ENCODE assay signal across 23 mouse cellular contexts in the genomic region with DNA sequence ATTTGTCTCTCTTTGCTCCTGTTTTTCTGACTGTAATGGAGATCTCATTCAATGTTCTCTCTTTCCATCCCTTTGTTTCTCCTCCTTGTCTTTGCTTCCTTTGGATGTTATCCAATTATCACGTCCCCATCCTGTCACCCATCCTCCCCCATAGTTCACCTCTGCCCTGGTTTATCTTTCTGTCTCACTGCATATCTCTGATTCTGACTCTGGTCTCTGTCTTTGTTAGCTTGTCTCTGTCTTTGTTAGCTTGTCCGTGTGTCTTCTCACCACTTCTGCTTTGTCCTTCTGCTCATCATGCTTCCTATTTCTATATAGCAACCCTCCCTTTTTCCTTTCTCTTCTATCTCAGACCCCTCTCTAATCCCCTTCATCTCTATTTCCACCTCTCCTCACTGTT. TPM values are rescaled to one million over a fixed set of nuclear protein-coding genes. Genes with fewer than 3 reads are reported as not detected.
A peak's percentile ranks its signal among the peaks of the same experiment; 100 is the strongest.
DNase-seq lines count a peak whose midpoint lies in the region; ATAC-seq and TF ChIP-seq lines count a peak whose summit lies in the region.
"Had no signal": no experiment of that assay in that cellular context is flagged by ENCODE, and none has a peak within 500 bp of the region (broad histone marks: within the 10 kb centered on the region; RNA-seq: fewer than 3 reads in every experiment).

No protein-coding gene starts in this region.

- H3K4me1 ChIP-seq in heart, embryonic 10.5 days, result no peaks in the 10 kb centered on the region
- peaks cover 4 to 41% of the 10 kb centered on the region in 2 experiments; a peak in 3 of 4 replicates for H3K4me1 ChIP-seq in CH12.LX (ENCODE audit: control insufficient read depth in 1 of 2, insufficient read depth in 2 of 2)
- peaks cover 8 to 34% of the 10 kb centered on the region in 2 experiments for H3K4me1 ChIP-seq in MEL (ENCODE audit: control insufficient read depth in 1 of 2, insufficient read depth in 2 of 2, low read length in 2 of 2)
- no peaks in the 10 kb centered on the region for H3K4me1 ChIP-seq in forebrain, embryonic 14.5 days (ENCODE audit: control insufficient read depth, insufficient read depth, low read length)
- H3K4me1 ChIP-seq: embryonic facial prominence, embryonic 13.5 days; embryonic facial prominence, embryonic 15.5 days; forebrain, embryonic 13.5 days had no signal

- H3K4me2 ChIP-seq in CH12.LX (ENCODE audit: insufficient read depth, low read depth, poor library complexity, severe bottlenecking), result peak overlapping the region; percentile 53; the same call in 1 of the 2 replicates
- no peak overlapping the region for H3K4me2 ChIP-seq in forebrain, embryonic 14.5 days (ENCODE audit: low read length)
- H3K4me2 ChIP-seq: embryonic facial prominence, embryonic 13.5 days; embryonic facial prominence, embryonic 15.5 days; forebrain, embryonic 13.5 days had no signal

- no peak overlapping the region for H3K27ac ChIP-seq in heart, embryonic 10.5 days
- peak overlapping the region; percentile 6; the same call in 1 of the 2 replicates for H3K27ac ChIP-seq in CH12.LX (ENCODE audit: insufficient read depth, low read depth)
- peak overlapping the region; percentile 94 for H3K27ac ChIP-seq in MEL (ENCODE audit: control insufficient read depth, low read depth, low read length)
- H3K27ac ChIP-seq in forebrain, embryonic 14.5 days (ENCODE audit: low read depth, low read length), result no peak overlapping the region
- H3K27ac ChIP-seq: embryonic facial prominence, embryonic 13.5 days; embryonic facial prominence, embryonic 15.5 days; forebrain, embryonic 13.5 days had no signal

- DNase-seq in heart, embryonic 10.5 days (ENCODE audit: low spot score), result peak; percentile 3
- DNase-seq in heart, postnatal 36 days, result no peak
- DNase-seq in CH12.LX (ENCODE audit: extremely low read depth), result no peak
- peak; percentile 69 for DNase-seq in MEL (ENCODE audit: low read depth, low spot score)
- no peak for DNase-seq in left cerebral cortex, adult 18-20 months (ENCODE audit: low spot score in 2 of 2)
- DNase-seq in forebrain, embryonic 14.5 days (ENCODE audit: low spot score), result no peak
- DNase-seq: adrenal gland, adult 2 months; adrenal gland, postnatal 10 days; adrenal gland, postnatal 25 days; B cell, adult 2 months; cerebellum, adult 11 months; cerebellum, adult 18-20 months; cerebellum, adult 8-10 months; cerebellum, adult 9-11 months; cerebellum, postnatal 14 days; cerebellum, postnatal 36 days; embryo, embryonic 11 days had no signal

- H3K4me3 ChIP-seq in heart, embryonic 10.5 days, result no peak overlapping the region
- H3K4me3 ChIP-seq in CH12.LX (replicated peaks in 1 of 3; ENCODE audit: low read depth in 2 of 3, low read length in 2 of 3, poor library complexity in 1 of 3), result no peak overlapping the region
- H3K4me3 ChIP-seq in MEL (ENCODE audit: control insufficient read depth in 1 of 2, insufficient read depth in 1 of 2, low read depth in 2 of 2, low read length in 2 of 2), result peak overlapping the region; percentile 63 to 80; a peak in 3 of 4 replicates
- H3K4me3 ChIP-seq in forebrain, embryonic 14.5 days (ENCODE audit: low read depth, low read length), result no peak overlapping the region
- H3K4me3 ChIP-seq: embryonic facial prominence, embryonic 13.5 days; embryonic facial prominence, embryonic 15.5 days; forebrain, embryonic 13.5 days had no signal

- H3K9ac ChIP-seq in CH12.LX (ENCODE audit: insufficient read depth, low read depth) (0 out of 2 replicates have a peak overlapping the region, but pooled peaks have one; percentile 90), MEL (ENCODE audit: control insufficient read depth, low read depth, low read length, poor library complexity, severe bottlenecking) (no peak overlapping the region)
- H3K9ac ChIP-seq in forebrain, embryonic 14.5 days (ENCODE audit: low read length), result no peak overlapping the region
- H3K9ac ChIP-seq: embryonic facial prominence, embryonic 13.5 days; embryonic facial prominence, embryonic 15.5 days; forebrain, embryonic 13.5 days had no signal

- H3K36me3 ChIP-seq in heart, embryonic 10.5 days, result peaks cover 41% of the 10 kb centered on the region
- H3K36me3 ChIP-seq in CH12.LX (replicated peaks in 1 of 2; ENCODE audit: control insufficient read depth in 1 of 2, insufficient read depth in 1 of 2, low read length in 1 of 2) (peaks cover 17 to 45% of the 10 kb centered on the region in 2 experiments), MEL (ENCODE audit: control insufficient read depth in 1 of 2, insufficient read depth in 2 of 2, low read length in 2 of 2) (peaks cover 0 to 36% of the 10 kb centered on the region in 2 experiments)
- H3K36me3 ChIP-seq in forebrain, embryonic 14.5 days (ENCODE audit: control insufficient read depth, insufficient read depth, low read length), result peaks cover 9% of the 10 kb centered on the region; the same call in 1 of the 2 replicates
- H3K36me3 ChIP-seq: embryonic facial prominence, embryonic 15.5 days had no signal

- TF ChIP-seq EP300 in CH12.LX (IDR thresholded peaks at IDR 0.05; ENCODE audit: low read length) (no peak), MEL (IDR thresholded peaks at IDR 0.05; ENCODE audit: low read depth in 1 of 2, low read length in 2 of 2) (peak; percentile 18 to 29; a peak in 1 of 4 replicates)

- H3K9me3 ChIP-seq in heart, embryonic 10.5 days, result no peaks in the 10 kb centered on the region
- H3K9me3 ChIP-seq in CH12.LX (replicated peaks; ENCODE audit: low read length), result peaks cover 31% of the 10 kb centered on the region
- no peaks in the 10 kb centered on the region for H3K9me3 ChIP-seq in MEL (replicated peaks; ENCODE audit: insufficient read depth, low read length)
- H3K9me3 ChIP-seq in forebrain, embryonic 14.5 days (replicated peaks; ENCODE audit: control insufficient read depth, low read length), result no peaks in the 10 kb centered on the region
- H3K9me3 ChIP-seq: embryonic facial prominence, embryonic 13.5 days; embryonic facial prominence, embryonic 15.5 days; forebrain, embryonic 13.5 days had no signal

- intact Hi-C loops in heart, postnatal 36 days (cut with DNase I), result no loop called here

- TF ChIP-seq CTCF in CH12.LX (conservative IDR thresholded peaks at IDR 0.05 in 1 of 2, IDR thresholded peaks at IDR 0.05 in 1 of 2; ENCODE audit: low read depth in 2 of 2, low read length in 2 of 2) (no peak), MEL (IDR thresholded peaks at IDR 0.05 in 2 of 3, conservative IDR thresholded peaks at IDR 0.05 in 1 of 3; ENCODE audit: control insufficient read depth in 1 of 3, insufficient read depth in 1 of 3, low read depth in 2 of 3, low read length in 3 of 3, poor library complexity in 1 of 3, severe bottlenecking in 1 of 3) (no peak)

- TF ChIP-seq POLR2A in CH12.LX (IDR thresholded peaks at IDR 0.05; ENCODE audit: low read depth, low read length) (no peak), MEL (IDR thresholded peaks at IDR 0.05; ENCODE audit: control insufficient read depth in 1 of 2, insufficient read depth in 1 of 2, low read depth in 1 of 2, low read length in 2 of 2, poor library complexity in 1 of 2) (no peak)

- H3K79me2 ChIP-seq in CH12.LX (replicated peaks; ENCODE audit: control insufficient read depth, extremely low read depth, insufficient read depth, poor library complexity, severe bottlenecking) (no peaks in the 10 kb centered on the region), MEL (ENCODE audit: control insufficient read depth, insufficient read depth, low read length, poor library complexity) (peaks cover 18% of the 10 kb centered on the region)

- TF ChIP-seq RAD21 in CH12.LX (IDR thresholded peaks at IDR 0.05; ENCODE audit: low read depth, low read length), result no peak
- no peak for TF ChIP-seq RAD21 in MEL (IDR thresholded peaks at IDR 0.05; ENCODE audit: low read depth, low read length)

- 64% methylated on average over 2 of the region's 2 CpGs for WGBS in heart, embryonic 10.5 days
- 85% methylated on average over 2 of the region's 2 CpGs for WGBS in forebrain, embryonic 14.5 days

- dilution Hi-C loops in CH12.LX (cut with MboI; ENCODE audit: extremely low pct_ligation_motif_present, extremely low pct_unique_long_range_greater_than_20kb, low sequenced_read_pairs), result no loop called here

- in situ Hi-C loops in CH12.LX (cut with MboI; ENCODE audit: low pct_ligation_motif_present, low pct_unique_long_range_greater_than_20kb, low sequenced_read_pairs), result no loop called here

- ATAC-seq in forebrain, embryonic 14.5 days, result no peak
- ATAC-seq: CD4-positive, CD25-positive, alpha-beta regulatory T cell, adult 4 months; forebrain, embryonic 13.5 days; forebrain, embryonic 16.5 days had no signal

- H3K27me3 ChIP-seq in heart, embryonic 10.5 days (ENCODE audit: insufficient read depth, poor library complexity, severe bottlenecking), result no peaks in the 10 kb centered on the region
- H3K27me3 ChIP-seq in CH12.LX (replicated peaks) (no peaks in the 10 kb centered on the region), MEL (ENCODE audit: control insufficient read depth in 1 of 2, insufficient read depth in 2 of 2, low read length in 2 of 2) (no peaks in the 10 kb centered on the region)
- H3K27me3 ChIP-seq in forebrain, embryonic 14.5 days (replicated peaks; ENCODE audit: control insufficient read depth, insufficient read depth, low read length), result no peaks in the 10 kb centered on the region
- H3K27me3 ChIP-seq: embryonic facial prominence, embryonic 13.5 days; embryonic facial prominence, embryonic 15.5 days; forebrain, embryonic 13.5 days had no signal

TF ChIP-seq in MEL, 35 proteins besides CTCF, POLR2A, EP300 and RAD21 (continues in another document):
- TF ChIP-seq CHD2 (IDR thresholded peaks at IDR 0.05; ENCODE audit: low read length), result no peak

RNA-seq across cellular contexts. Expression of gene D10Wsu102e, which starts 23.0 kb away (rescaled TPM):
- 0.64 and 0.80 TPM in 2 replicates for polyA plus RNA-seq in heart, embryonic 10.5 days (2016; fragmentation: Nextera tagmentation; extraction: Ambion mirVana)
- total RNA-seq in heart, postnatal 36 days (2021), result under 1 TPM; 0.49 to 0.67 TPM
- total RNA-seq in CH12.LX (2012; rRNA removed), result 1.5 and 1.6 TPM in 2 replicates
- total RNA-seq in CH12.LX (2014; rRNA removed), result 0.95 and 1.0 TPM in 2 replicates
- polyA plus RNA-seq in CH12.LX (2012; ENCODE audit: insufficient read length, low read depth), result 1.6 TPM in 2 replicates
- total RNA-seq in MEL (2012; rRNA removed), result 2.1 and 2.2 TPM in 2 replicates
- polyA plus RNA-seq in MEL (2012; ENCODE audit: insufficient read depth in 1 of 2, insufficient read length in 2 of 2, low read depth in 1 of 2, low replicate concordance in 2 of 2, missing spikeins in 1 of 2), result 1 to 10 TPM; 1.9 to 2.7 TPM
- 1 to 10 TPM; 3.0 to 3.5 TPM for total RNA-seq in left cerebral cortex, adult 18-20 months (2021)
- polyA plus RNA-seq in forebrain, embryonic 14.5 days (2014; fragmentation: Nextera tagmentation; extraction: Ambion mirVana), result 0.74 and 0.89 TPM in 2 replicates

RNA-seq across cellular contexts. Expression of gene Slc41a2, which starts 45.3 kb away (rescaled TPM):
- 0.15 and 0.47 TPM in 2 replicates for polyA plus RNA-seq in heart, embryonic 10.5 days (2016; fragmentation: Nextera tagmentation; extraction: Ambion mirVana)
- 1 to 10 TPM; 1.3 to 1.5 TPM for total RNA-seq in heart, postnatal 36 days (2021)
- total RNA-seq in CH12.LX (2012; rRNA removed) (0.08 and 0.17 TPM in 2 replicates), CH12.LX (2014; rRNA removed) (not detected in 2 replicates), MEL (2012; rRNA removed) (not detected in 2 replicates)
- polyA plus RNA-seq in CH12.LX (2012; ENCODE audit: insufficient read length, low read depth) (not detected in 2 replicates), MEL (2012; ENCODE audit: insufficient read depth in 1 of 2, insufficient read length in 2 of 2, low read depth in 1 of 2, low replicate concordance in 2 of 2, missing spikeins in 1 of 2) (not detected)
- 10 to 100 TPM; 25.4 to 26.8 TPM for total RNA-seq in left cerebral cortex, adult 18-20 months (2021)
- 3.6 and 5.3 TPM in 2 replicates for polyA plus RNA-seq in forebrain, embryonic 14.5 days (2014; fragmentation: Nextera tagmentation; extraction: Ambion mirVana)
- total RNA-seq: common myeloid progenitor, adult 5-6 weeks had no signal

Comparison
In these comparisons a context has a peak if more than half of its experiments do, and no peak if none do; other contexts are left out.
1. DNase-seq: peak in heart, embryonic 10.5 days (single experiment) and MEL (single experiment); none in heart, postnatal 36 days (0 of 2), CH12.LX (single experiment), left cerebral cortex, adult 18-20 months (0 of 2) and forebrain, embryonic 14.5 days (single experiment).
2. H3K27ac ChIP-seq: peak in CH12.LX (single experiment) and MEL (single experiment); none in heart, embryonic 10.5 days (single experiment) and forebrain, embryonic 14.5 days (single experiment).
3. H3K4me3 ChIP-seq: peak in MEL (2 of 2); none in heart, embryonic 10.5 days (single experiment), CH12.LX (0 of 3) and forebrain, embryonic 14.5 days (single experiment).
4. RNA of gene Slc41a2, which starts 45.3 kb away (total RNA-seq): 25.4 to 26.8 TPM in left cerebral cortex, adult 18-20 months; 1.3 to 1.5 TPM in heart, postnatal 36 days, 0.08 to 0.17 TPM in CH12.LX and not detected in MEL; every median in the first group is over 10 times any median in the second.